Mouse (Mus musculus): Measurements from ENCODE around the gene Zbtb8a.
"Not testable (repeated sequence)": the region's sequence is repeated elsewhere in the genome, so short reads cannot be mapped to it uniquely, and the experiment has no call there.

The Zbtb8a gene

GRCm38 (mm10) chr4:129376961-129377545 lies 863 bp downstream of the Zbtb8a start:
- DNase-seq (ENCODE audit: low read depth, low spot score) = peak; percentile 61

DNA sequence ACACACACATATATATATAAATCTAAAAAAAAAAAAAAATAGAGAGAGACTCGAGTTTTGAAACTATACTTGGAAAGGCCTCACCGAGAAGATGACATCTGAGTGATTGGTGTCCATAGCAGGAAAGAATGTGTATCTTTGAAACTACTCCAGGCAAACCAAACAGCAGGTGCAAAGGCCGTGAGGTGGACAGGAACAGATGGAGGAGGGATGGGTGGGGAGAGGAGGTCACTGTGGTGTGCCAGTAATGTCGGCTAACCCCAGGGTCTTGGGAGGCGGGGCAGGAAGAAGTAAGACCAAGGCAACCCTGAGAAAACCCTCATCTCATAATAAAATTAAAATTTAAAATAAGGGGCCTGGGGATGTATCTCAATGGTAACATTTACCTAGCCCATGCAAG lies 2.1 kb downstream of the Zbtb8a start:
- DNase-seq (ENCODE audit: low read depth, low spot score) = no peak

GRCm38 (mm10) chr4:129375000-129375399 lies 2.9 kb downstream of the Zbtb8a start:
- no peak for DNase-seq (ENCODE audit: low read depth, low spot score)

- DNase-seq (ENCODE audit: low read depth, low spot score) = no peak
Observed at GRCm38 (mm10) chr4:129374219-129374755, 3.6 kb downstream of the Zbtb8a start.

DNA sequence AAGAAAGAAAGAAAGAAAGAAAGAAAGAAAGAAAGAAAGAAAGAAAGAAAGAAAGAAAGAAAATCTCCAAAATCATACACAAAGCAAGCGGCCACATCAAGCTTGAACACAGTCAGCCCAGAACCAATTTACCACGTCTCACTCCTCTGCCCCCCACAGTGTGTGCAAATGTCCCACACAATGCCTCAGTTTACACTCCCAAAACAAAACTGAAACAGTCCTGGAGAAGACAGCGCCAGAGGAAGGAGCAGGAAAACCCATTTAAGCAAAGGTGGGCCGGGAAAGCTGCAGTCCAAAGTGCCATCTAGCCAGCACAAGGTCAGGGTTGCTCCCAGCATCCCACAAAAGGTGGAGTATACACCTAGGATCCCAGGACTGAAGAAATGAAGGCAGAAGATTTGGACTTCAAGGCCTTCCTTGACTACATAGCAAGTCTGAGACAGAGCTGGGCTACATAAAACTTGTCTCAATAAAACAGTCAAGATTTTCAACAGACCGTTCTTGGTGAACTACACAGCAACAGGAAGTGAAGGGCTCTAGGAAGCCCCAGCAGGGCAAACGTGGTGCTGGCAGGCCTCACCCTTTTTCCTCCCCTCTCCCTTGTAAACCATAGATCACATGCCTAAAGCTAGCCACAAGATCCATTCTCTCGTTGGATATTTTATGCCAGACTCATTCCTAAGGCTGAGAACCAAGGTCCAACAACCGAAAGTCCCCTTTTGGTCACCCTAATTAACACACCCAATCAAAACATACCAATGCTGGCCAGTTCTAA lies 4.5 kb downstream of the Zbtb8a start:
- DNase-seq (ENCODE audit: low read depth, low spot score) = peak; percentile 27

DNA sequence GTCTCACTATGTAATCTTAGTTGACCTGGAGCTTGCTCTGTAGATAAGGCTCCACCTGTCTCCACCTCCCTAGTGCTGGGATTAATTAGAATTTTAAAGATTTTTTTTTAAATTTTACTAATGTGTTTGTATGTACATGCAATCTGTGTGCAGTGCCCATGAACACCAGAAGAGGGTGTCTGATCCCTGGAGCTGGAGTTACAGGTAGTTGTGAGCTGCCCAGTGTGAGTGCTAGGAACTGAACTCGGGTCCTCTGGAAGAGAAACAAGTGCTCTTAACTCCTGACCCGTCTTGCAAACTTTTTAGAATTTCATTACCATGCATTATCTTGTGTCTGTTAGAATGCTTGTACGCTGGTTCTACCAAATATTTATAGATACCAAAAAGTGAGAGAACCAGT lies 6.5 kb downstream of the Zbtb8a start:
- no peak for DNase-seq (ENCODE audit: low read depth, low spot score)

- DNase-seq (ENCODE audit: low read depth, low spot score) = peak; percentile 83
Observed at GRCm38 (mm10) chr4:129365224-129365623, 12.7 kb downstream of the Zbtb8a start.

GRCm38 (mm10) chr4:129364379-129364778 lies 13.5 kb downstream of the Zbtb8a start:
- peak; percentile 44 for DNase-seq (ENCODE audit: low read depth, low spot score)

GRCm38 (mm10) chr4:129363463-129363862 lies 14.5 kb downstream of the Zbtb8a start:
- DNase-seq (ENCODE audit: low read depth, low spot score) = no peak

GRCm38 (mm10) chr4:129362771-129363170 lies 15.1 kb downstream of the Zbtb8a start:
- DNase-seq (ENCODE audit: low read depth, low spot score) = no peak

DNA sequence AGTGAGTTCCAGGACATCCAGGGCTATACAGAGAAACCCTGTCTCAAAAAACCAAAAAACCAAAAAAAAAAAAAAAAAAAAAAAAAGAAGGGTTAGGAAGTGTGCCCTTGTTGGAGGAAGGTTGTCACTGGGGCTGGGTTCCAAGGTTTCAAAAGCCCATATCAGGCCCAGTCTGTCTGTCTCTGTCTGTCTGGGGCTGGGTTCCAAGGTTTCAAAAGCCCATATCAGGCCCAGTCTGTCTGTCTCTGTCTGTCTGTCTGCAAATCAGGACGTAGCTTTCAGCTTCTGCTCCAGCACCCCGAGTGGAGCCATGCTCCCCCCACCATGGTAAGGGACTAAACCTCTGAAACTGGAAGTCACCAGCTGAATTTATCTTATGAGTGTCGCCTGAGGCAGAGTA lies 15.7 kb downstream of the Zbtb8a start:
- DNase-seq (ENCODE audit: low read depth, low spot score) = not testable (repeated sequence)

- no peak for DNase-seq (ENCODE audit: low read depth, low spot score)
Observed at GRCm38 (mm10) chr4:129357613-129358163, 20.2 kb downstream of the Zbtb8a start.

GRCm38 (mm10) chr4:129354236-129354635 lies 23.7 kb downstream of the Zbtb8a start:
- no peak for DNase-seq (ENCODE audit: low read depth, low spot score)

DNA sequence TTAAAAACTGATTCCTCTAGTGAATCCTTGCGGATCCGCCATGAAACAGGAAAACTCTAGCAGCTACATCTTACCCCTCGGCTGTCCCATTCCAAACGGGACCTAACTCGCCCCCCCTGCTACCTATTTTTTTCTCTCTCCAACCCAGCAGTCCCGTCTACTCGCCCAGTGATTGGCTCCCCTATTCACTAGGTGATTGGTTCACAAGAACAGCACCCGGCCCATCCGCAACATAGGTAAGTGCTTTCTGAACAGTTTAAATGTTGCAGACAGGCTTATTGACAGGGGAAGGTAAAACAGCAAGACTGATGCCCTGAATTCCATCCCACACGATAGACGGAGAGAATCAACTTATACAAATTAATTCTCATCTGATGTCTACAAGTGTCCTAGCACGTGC lies 24.7 kb downstream of the Zbtb8a start:
- DNase-seq (ENCODE audit: low read depth, low spot score) = no peak

DNA sequence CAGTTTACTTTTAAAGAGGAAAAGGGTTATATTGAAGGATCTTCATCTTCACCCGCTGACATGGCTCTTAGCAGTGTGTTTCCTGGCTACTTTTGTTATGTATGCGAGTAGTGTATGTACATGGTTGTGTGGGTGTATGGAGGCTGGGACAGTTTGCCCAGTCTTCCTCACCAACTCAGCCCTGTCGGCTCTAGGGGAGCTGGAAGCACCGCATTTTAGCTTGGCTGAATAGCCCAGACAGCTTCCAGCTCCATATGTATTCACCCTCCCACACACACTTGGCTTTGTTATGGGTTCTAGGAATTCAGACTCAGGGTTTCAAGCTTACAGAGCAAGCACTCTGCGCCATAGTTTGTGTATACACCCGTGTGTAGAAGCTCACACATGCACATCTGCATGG lies 26.8 kb downstream of the Zbtb8a start:
- no peak for DNase-seq (ENCODE audit: low read depth, low spot score)

- DNase-seq (ENCODE audit: low read depth, low spot score) = peak; percentile 83
Observed at GRCm38 (mm10) chr4:129350644-129351043, 27.3 kb downstream of the Zbtb8a start.

DNA sequence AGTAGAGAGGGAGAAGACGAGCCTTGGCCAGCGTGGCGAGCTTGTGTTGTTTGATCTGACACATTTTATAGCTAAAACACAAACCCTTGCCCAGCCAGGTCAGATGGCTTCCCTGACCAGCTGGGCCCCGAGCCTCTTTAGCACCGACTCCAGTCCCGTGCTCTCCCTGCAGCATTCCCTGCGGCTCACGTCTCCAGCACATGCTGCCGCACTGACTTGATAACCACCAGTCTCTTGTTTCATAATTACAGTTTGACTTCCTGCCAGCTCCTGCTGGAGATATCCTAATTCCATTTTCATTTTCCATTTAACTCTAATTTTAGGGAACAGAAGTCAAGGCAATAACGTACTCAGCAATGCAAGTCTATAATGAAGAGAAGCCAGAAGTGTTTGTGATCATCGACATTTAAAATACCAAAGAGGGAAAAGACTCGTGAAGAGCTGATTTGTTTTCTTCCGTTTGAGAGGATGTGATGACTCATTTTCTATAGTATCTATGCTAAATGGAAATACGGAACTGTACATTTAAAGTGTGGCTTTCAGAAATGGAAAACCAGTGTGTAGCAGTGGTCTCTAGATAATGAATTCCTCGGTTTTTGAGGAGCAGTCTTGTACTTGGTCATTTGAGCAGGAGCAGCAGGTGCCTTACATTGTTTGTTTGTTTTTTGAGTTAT lies 31.3 kb downstream of the Zbtb8a start:
- no peak for DNase-seq (ENCODE audit: low read depth, low spot score)

DNA sequence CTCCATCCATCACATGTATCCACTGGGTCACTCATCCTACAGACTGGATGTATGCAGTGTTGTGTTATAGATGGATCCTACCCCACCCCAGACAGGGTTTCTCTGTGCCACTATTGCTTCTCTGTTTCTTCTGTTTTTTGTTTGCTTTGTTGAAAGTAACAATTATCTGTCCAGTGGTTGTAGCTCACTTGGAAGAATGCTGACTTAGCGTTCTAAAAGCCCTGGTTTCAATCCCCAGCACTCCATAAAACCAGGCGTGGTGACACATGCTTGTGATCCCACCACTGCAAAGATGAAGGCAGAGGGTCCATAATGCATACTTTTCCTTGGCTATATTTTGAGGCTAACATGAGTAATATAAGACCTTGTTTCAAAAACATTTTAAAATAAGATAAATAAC lies 35.2 kb downstream of the Zbtb8a start:
- no peak for DNase-seq (ENCODE audit: low read depth, low spot score)

- DNase-seq (ENCODE audit: low read depth, low spot score) = no peak
Observed at GRCm38 (mm10) chr4:129341888-129342287, 36.0 kb downstream of the Zbtb8a start.

DNA sequence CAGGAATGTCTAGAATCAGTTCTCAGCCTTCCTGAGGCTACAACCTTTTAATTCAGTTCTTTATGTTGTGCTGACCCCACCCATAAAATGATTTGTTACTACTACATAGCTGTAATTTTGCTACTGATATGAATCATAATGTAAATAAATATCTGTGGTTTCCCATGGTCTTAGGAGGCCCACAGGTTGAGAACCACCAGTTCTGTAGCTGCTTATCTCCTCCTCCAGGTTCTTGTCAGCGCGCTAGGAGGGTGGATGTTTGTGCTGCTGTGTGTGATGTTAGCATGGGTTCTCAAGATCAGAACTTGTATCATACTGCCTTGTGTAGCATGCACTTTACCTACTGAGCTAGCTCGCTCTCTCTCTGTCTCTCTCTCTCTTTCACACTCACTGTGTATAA lies 38.2 kb downstream of the Zbtb8a start:
- DNase-seq (ENCODE audit: low read depth, low spot score) = no peak

GRCm38 (mm10) chr4:129336291-129336690 lies 41.6 kb downstream of the Zbtb8a start:
- DNase-seq (ENCODE audit: low read depth, low spot score) = peak; percentile 68

Measured in CD4-positive helper T cell, adult 2 months (primary cell).